Mouse (Mus musculus): ENCODE results near the gene Tmem206.

DNA sequence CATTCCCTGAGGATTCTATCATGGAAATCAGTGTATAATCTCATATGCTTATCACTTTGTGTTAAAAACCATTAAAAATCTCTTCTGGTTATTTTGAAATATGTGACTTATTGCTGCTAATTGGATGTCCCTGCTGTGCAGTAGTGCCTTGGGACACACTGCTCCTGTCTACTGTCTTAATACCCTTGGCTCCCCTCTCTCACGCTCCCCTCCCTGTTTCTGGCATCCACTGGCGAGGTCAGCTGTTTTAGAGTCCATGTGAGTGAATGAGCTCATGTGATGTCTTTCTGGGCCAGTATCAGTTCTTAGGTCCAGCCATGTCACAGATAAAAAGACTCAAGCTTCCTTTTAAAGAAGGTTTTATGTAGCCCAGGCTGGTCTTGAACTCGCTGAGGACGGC, 4.6 kb downstream of the Tmem206 start:
- TF ChIP-seq POLR2A (IDR thresholded peaks at IDR 0.05; ENCODE audit: control insufficient read depth, extremely low read depth, insufficient read depth, low read length, poor library complexity) (no peak), CTCF (IDR thresholded peaks at IDR 0.05; ENCODE audit: borderline replicate concordance, control insufficient read depth, extremely low read depth, insufficient read depth, low read length, poor library complexity) (no peak)

Data from thymus, adult 2 months (tissue).